Comparison of ENCODE assay signal across 18 mouse cellular contexts in genomic region chrX:62584011-62584625, GRCm38 (mm10).
DNase-seq lines count a peak whose midpoint lies in the region; ATAC-seq lines count a peak whose summit lies in the region.
"Had no signal": no experiment of that assay in that cellular context is flagged by ENCODE, and none has a peak within 500 bp of the region (broad histone marks: within the 10 kb centered on the region; RNA-seq: fewer than 3 reads in every experiment).

No protein-coding gene starts in this region.

- peak; percentile 97 for ATAC-seq in cerebellum, adult (ENCODE audit: insufficient number of reproducible peaks, low FRiP score, low TSS enrichment)
- no peak for ATAC-seq in megakaryocyte, adult 5-6 weeks (ENCODE audit: poor library complexity, severe bottlenecking)
- ATAC-seq: CD4-positive, CD25-positive, alpha-beta regulatory T cell, adult 4 months; forebrain, embryonic 13.5 days; forebrain, postnatal 0 days; hindbrain, postnatal 0 days had no signal

- intact Hi-C loops in left cerebral cortex, postnatal 25 days (cut with DNase I), result no loop called here

- no peak for DNase-seq in cerebellum, postnatal 4 days (ENCODE audit: low spot score in 2 of 2)
- DNase-seq in cerebellum, adult 9-10 months, result peak; percentile 84
- DNase-seq in cerebellum, postnatal 25 days, result peak; percentile 45 to 66
- no peak for DNase-seq in left cerebral cortex, postnatal 25 days (ENCODE audit: low spot score in 2 of 2)
- no peak for DNase-seq in testis, postnatal 10 days (ENCODE audit: low spot score)
- DNase-seq: adrenal gland, adult 8-10 months; adrenal gland, postnatal 36 days; B cell, adult 2 months; forebrain, postnatal 0 days; gastrocnemius, postnatal 14 days; heart, adult 2 months; heart, postnatal 14 days; kidney, adult 11 months had no signal

Comparison
In these comparisons a context has a peak if more than half of its experiments do, and no peak if none do; other contexts are left out.
1. DNase-seq: peak in cerebellum, adult 9-10 months (single experiment) and cerebellum, postnatal 25 days (2 of 2); none in cerebellum, postnatal 4 days (0 of 2), left cerebral cortex, postnatal 25 days (0 of 2) and testis, postnatal 10 days (single experiment).